Mouse (Mus musculus): ENCODE measurements at regions not wholly inside any gene's neighbourhood (a gene's known extent, or its start where the extent isn't known, plus 50 kb on each side); places are given as distances from the start of the nearest gene placed in this dataset.

GRCm38 (mm10) chr8:59499618-59500017 is 587.2 kb upstream of the Galntl6 start:
- no peak for TF ChIP-seq CTCF (conservative IDR thresholded peaks at IDR 0.05)
- DNase-seq (ENCODE audit: low spot score in 2 of 2): peak in 1 of 2 experiments; percentile 31
- 0 out of 2 replicates have a peak overlapping the region, but pooled peaks have one; percentile 48 for H3K27ac ChIP-seq
- H3K4me3 ChIP-seq: no peak overlapping the region

- no peak for TF ChIP-seq CTCF (conservative IDR thresholded peaks at IDR 0.05)
- DNase-seq (ENCODE audit: low spot score in 2 of 2): no peak
- H3K27ac ChIP-seq: no peak overlapping the region
- H3K4me3 ChIP-seq: no peak overlapping the region
Observed at GRCm38 (mm10) chr8:59491392-59491791, 579.0 kb upstream of the Galntl6 start.

- no peak for DNase-seq (ENCODE audit: low spot score in 2 of 2)
- H3K27ac ChIP-seq: no peak overlapping the region
- no peak overlapping the region for H3K4me3 ChIP-seq
- TF ChIP-seq CTCF (conservative IDR thresholded peaks at IDR 0.05): no peak
Observed at GRCm38 (mm10) chr8:59478257-59478656, 565.8 kb upstream of the Galntl6 start.

- peak overlapping the region; percentile 80 for H3K27ac ChIP-seq
- no peak for TF ChIP-seq CTCF (conservative IDR thresholded peaks at IDR 0.05)
- peak in 1 of 2 experiments; percentile 54 for DNase-seq (ENCODE audit: low spot score in 2 of 2)
- no peak overlapping the region for H3K4me3 ChIP-seq
Observed at GRCm38 (mm10) chr8:59474195-59474594, 561.8 kb upstream of the Galntl6 start.

- no peak for DNase-seq (ENCODE audit: low spot score in 2 of 2)
- no peak for TF ChIP-seq CTCF (conservative IDR thresholded peaks at IDR 0.05)
- H3K4me3 ChIP-seq: no peak overlapping the region
- H3K27ac ChIP-seq: peak overlapping the region; percentile 18; the same call in 1 of the 2 replicates
Observed at GRCm38 (mm10) chr8:59448622-59449021, 536.2 kb upstream of the Galntl6 start.

GRCm38 (mm10) chr8:59403659-59404058 is 491.2 kb upstream of the Galntl6 start:
- H3K27ac ChIP-seq: no peak overlapping the region; the same call in 1 of the 2 replicates
- no peak for DNase-seq (ENCODE audit: low spot score in 2 of 2)
- no peak for TF ChIP-seq CTCF (conservative IDR thresholded peaks at IDR 0.05)
- H3K4me3 ChIP-seq: no peak overlapping the region

- H3K27ac ChIP-seq: no peak overlapping the region
- no peak for TF ChIP-seq CTCF (conservative IDR thresholded peaks at IDR 0.05)
- DNase-seq (ENCODE audit: low spot score in 2 of 2): no peak
- no peak overlapping the region for H3K4me3 ChIP-seq
Observed at GRCm38 (mm10) chr8:59389706-59390105, 477.3 kb upstream of the Galntl6 start.

GRCm38 (mm10) chr8:59384711-59385110 is 472.3 kb upstream of the Galntl6 start:
- DNase-seq (ENCODE audit: low spot score in 2 of 2): no peak
- Histone ChIP-seq H3K4me3 (no peak overlapping the region), H3K27ac (no peak overlapping the region)
- TF ChIP-seq CTCF (conservative IDR thresholded peaks at IDR 0.05): peak; percentile 73

GRCm38 (mm10) chr8:59352983-59353382 is 440.5 kb upstream of the Galntl6 start:
- no peak for TF ChIP-seq CTCF (conservative IDR thresholded peaks at IDR 0.05)
- DNase-seq (ENCODE audit: low spot score in 2 of 2): peak in 1 of 2 experiments; percentile 3

GRCm38 (mm10) chr8:59334990-59335389 is 422.6 kb upstream of the Galntl6 start:
- H3K27ac ChIP-seq: no peak overlapping the region
- TF ChIP-seq CTCF (conservative IDR thresholded peaks at IDR 0.05): no peak
- H3K4me3 ChIP-seq: no peak overlapping the region
- no peak for DNase-seq (ENCODE audit: low spot score in 2 of 2)

More at GRCm38 (mm10) chr8:59352983-59353382, 440.5 kb upstream of the Galntl6 start:
- H3K27ac ChIP-seq: no peak overlapping the region; the same call in 1 of the 2 replicates
- H3K4me3 ChIP-seq: no peak overlapping the region

All from layer of hippocampus, adult 2 months (tissue).